Mouse (Mus musculus) forebrain, embryonic 11.5 days (tissue): ENCODE data around the gene Myo16. TPM values are rescaled to one million over a fixed set of nuclear protein-coding genes. Genes with fewer than 3 reads are reported as not detected.

Experiments
- ATAC-seq: fragments of 200-750 bp; cut with Nextera tagmentation; replicated peaks from 2 replicates; pipeline ENCODE4 v1.8.0; 2017; ENCODE audit warnings: moderate TSS enrichment; ENCODE audit not compliant: low FRiP score
- DNase-seq: peaks from one replicate; pipeline ENCODE4 v3.0.0-alpha.2; 2017; ENCODE audit warnings: low spot score
- H3K27ac ChIP-seq: fragments of 300-500 bp; sonication (generic); 2 replicates; pipeline ENCODE4 v1.5.1; 2014; ENCODE audit warnings: low read depth, low read length
- H3K27me3 ChIP-seq: fragments of 300-500 bp; sonication (generic); 2 replicates; pipeline ENCODE4 v1.6.1; 2014; ENCODE audit warnings: mild to moderate bottlenecking, low read length, mixed read lengths; ENCODE audit not compliant: control insufficient read depth, insufficient read depth
- H3K36me3 ChIP-seq: fragments of 300-500 bp; sonication (generic); 2 replicates; pipeline ENCODE4 v1.6.1; 2014; ENCODE audit warnings: mild to moderate bottlenecking, low read length, moderate library complexity, mixed read lengths; ENCODE audit not compliant: control insufficient read depth, insufficient read depth
- H3K4me1 ChIP-seq: fragments of 300-500 bp; sonication (generic); replicated peaks from 2 replicates; pipeline ENCODE4 v1.6.1; 2014; ENCODE audit warnings: low read length, mixed read lengths; ENCODE audit not compliant: control insufficient read depth, insufficient read depth
- H3K4me2 ChIP-seq: fragments of 300-500 bp; sonication (generic); 2 replicates; pipeline ENCODE4 v1.6.1; 2014; ENCODE audit warnings: low read depth, mild to moderate bottlenecking, low read length, moderate library complexity, mixed read lengths; ENCODE audit not compliant: severe bottlenecking
- H3K4me3 ChIP-seq: fragments of 300-500 bp; sonication (generic); 2 replicates; pipeline ENCODE4 v1.5.1; 2014; ENCODE audit warnings: low read depth, low read length
- H3K9ac ChIP-seq: fragments of 300-500 bp; sonication (generic); 2 replicates; pipeline ENCODE4 v1.6.1; 2014; ENCODE audit warnings: low read length
- H3K9me3 ChIP-seq: fragments of 300-500 bp; sonication (generic); 2 replicates; pipeline ENCODE4 v1.6.1; 2016; ENCODE audit warnings: low read length, mixed read lengths; ENCODE audit not compliant: control insufficient read depth
- WGBS: fragments of 180-500 bp; shearing (Covaris S2); extraction: QIAGEN DNeasy Blood & Tissue Kit; methylation state at CpG from one replicate; pipeline ENCODE4 v1.1.7; 2014; 5-methylcytosine and 5-hydroxymethylcytosine counted together
- polyA plus RNA-seq: library from polyadenylated mRNA; unstranded; fragments of >200 nt; fragmentation: Nextera tagmentation; extraction: Ambion mirVana; gene quantifications from 2 replicates; pipeline ENCODE4 v1.2.1, GENCODE M21; 2014

Myo16 gene
- polyA plus RNA-seq, 1 experiment from 2014 or later = 1.6 TPM

DNA sequence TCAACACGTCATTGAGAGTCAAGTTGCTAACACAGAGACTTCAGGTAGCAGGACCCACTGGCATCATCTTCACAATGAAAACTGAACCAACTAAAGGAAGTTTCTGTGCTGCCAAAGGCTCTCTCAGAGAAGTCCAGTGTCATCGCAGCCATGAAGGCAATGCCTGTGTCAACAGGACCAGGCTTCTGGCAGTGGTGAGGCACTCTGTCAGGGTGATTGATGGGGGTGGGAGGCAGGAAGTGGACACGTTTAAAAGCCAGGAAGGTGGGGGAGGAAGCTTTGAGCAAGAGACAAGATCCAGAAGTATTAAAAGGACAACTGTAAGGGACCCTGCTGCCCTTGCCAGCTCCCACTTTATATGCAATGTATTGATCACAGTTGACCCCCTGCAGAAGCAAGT is 314.8 kb downstream of the Myo16 start:
- H3K9me3 ChIP-seq = no peaks in the 10 kb centered on the region
- WGBS = 80% methylated on average over 3 of the region's 3 CpGs
- no peak overlapping the region for H3K4me3 ChIP-seq
- no peaks in the 10 kb centered on the region for H3K27me3 ChIP-seq
- no peaks in the 10 kb centered on the region for H3K4me1 ChIP-seq
- DNase-seq = no peak
- H3K4me2 ChIP-seq = no peak overlapping the region
- no peak overlapping the region for H3K27ac ChIP-seq
- no peak for ATAC-seq
- H3K36me3 ChIP-seq = no peaks in the 10 kb centered on the region
- no peak overlapping the region for H3K9ac ChIP-seq

GRCm38 (mm10) chr8:10469658-10470057 is 315.9 kb downstream of the Myo16 start:
- WGBS = 53% methylated on average over 2 of the region's 2 CpGs
- no peaks in the 10 kb centered on the region for H3K27me3 ChIP-seq
- H3K27ac ChIP-seq = no peak overlapping the region
- H3K4me3 ChIP-seq = no peak overlapping the region
- no peaks in the 10 kb centered on the region for H3K9me3 ChIP-seq
- no peaks in the 10 kb centered on the region for H3K4me1 ChIP-seq
- DNase-seq (no peak), ATAC-seq (no peak)
- H3K9ac ChIP-seq = no peak overlapping the region
- no peaks in the 10 kb centered on the region for H3K36me3 ChIP-seq
- H3K4me2 ChIP-seq = no peak overlapping the region

DNA sequence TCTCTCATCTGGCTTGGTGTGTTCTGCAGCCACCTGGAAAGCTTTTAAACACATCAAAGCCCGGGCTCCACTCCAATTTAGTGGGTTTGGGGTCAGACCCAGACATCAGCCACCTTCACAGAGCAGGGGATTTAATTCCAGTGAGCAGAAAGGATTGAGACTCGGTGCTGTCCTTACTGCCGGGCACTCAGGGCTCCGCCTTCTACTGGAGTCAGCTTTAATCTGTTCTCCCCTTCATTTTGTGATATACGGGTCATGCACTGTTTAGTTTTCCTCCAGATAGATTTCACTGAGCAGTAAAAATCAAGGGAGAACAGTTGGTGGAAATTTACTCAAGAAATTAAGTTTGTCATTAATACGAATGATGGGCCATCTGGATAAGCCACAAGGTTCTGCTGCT is 316.6 kb downstream of the Myo16 start:
- H3K27me3 ChIP-seq = no peaks in the 10 kb centered on the region
- H3K27ac ChIP-seq = no peak overlapping the region
- H3K4me3 ChIP-seq = no peak overlapping the region
- H3K4me1 ChIP-seq = no peaks in the 10 kb centered on the region
- DNase-seq = no peak
- no peaks in the 10 kb centered on the region for H3K9me3 ChIP-seq
- ATAC-seq = no peak
- H3K4me2 ChIP-seq = no peak overlapping the region
- no peak overlapping the region for H3K9ac ChIP-seq
- 66% methylated on average over 6 of the region's 6 CpGs for WGBS
- H3K36me3 ChIP-seq = no peaks in the 10 kb centered on the region

- no peak overlapping the region for H3K4me2 ChIP-seq
- no peak overlapping the region for H3K27ac ChIP-seq
- ATAC-seq (no peak), DNase-seq (no peak)
- no peaks in the 10 kb centered on the region for H3K9me3 ChIP-seq
- no peak overlapping the region for H3K4me3 ChIP-seq
- H3K4me1 ChIP-seq = no peaks in the 10 kb centered on the region
- H3K36me3 ChIP-seq = no peaks in the 10 kb centered on the region
- WGBS = 82% methylated on average over 3 of the region's 3 CpGs
- H3K9ac ChIP-seq = no peak overlapping the region
- H3K27me3 ChIP-seq = no peaks in the 10 kb centered on the region
Measured at GRCm38 (mm10) chr8:10472371-10472770, 318.7 kb downstream of the Myo16 start.

DNA sequence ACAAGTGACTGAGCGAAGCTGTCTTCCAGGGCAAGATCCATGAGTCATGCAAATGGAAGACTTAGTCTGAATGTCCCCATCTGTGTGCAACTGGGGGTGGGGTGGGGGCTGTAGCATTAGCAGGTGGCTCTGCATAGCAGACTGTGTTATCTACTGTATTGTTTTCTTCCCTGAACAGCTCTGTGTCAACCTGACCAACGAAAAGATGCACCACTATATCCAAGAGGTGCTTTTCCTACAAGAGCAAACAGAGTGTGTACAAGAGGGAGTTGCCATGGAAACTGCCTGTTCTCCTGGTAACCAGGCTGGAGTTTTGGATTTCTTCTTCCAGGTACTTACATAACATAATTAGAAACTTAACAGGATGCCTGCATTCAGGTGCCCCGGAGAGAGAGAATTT is 320.7 kb downstream of the Myo16 start:
- Histone ChIP-seq H3K9ac (no peak overlapping the region), H3K9me3 (no peaks in the 10 kb centered on the region), H3K4me2 (no peak overlapping the region), H3K4me3 (no peak overlapping the region), H3K27ac (no peak overlapping the region), H3K4me1 (no peaks in the 10 kb centered on the region), H3K36me3 (no peaks in the 10 kb centered on the region), H3K27me3 (no peaks in the 10 kb centered on the region)
- no peak for DNase-seq
- ATAC-seq = no peak
- 69% methylated on average over 3 of the region's 3 CpGs for WGBS

DNA sequence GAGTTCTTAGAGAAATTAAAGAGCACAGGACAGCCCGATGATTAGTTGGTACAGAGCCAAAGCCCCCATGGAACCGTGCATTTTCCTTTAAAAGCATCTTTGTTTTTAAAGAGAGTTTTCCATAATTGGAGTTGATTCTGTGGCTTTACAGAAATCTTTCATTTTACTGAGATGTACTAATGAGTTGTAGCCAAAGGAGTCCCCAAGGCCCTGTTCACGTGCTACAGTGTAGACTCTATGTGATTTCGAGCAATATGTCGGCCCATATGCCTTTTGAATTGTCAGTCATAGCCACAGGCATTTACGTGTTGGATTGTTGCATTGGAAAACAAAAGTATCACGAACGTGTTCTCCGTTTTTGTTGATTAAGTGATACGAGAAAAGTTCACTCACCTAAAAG is 325.3 kb downstream of the Myo16 start:
- Histone ChIP-seq H3K9ac (no peak overlapping the region), H3K4me2 (no peak overlapping the region), H3K27me3 (no peaks in the 10 kb centered on the region), H3K4me1 (no peaks in the 10 kb centered on the region), H3K9me3 (no peaks in the 10 kb centered on the region), H3K4me3 (no peak overlapping the region), H3K27ac (no peak overlapping the region), H3K36me3 (no peaks in the 10 kb centered on the region)
- 88% methylated on average over 10 of the region's 10 CpGs for WGBS
- ATAC-seq (no peak), DNase-seq (no peak)

DNA sequence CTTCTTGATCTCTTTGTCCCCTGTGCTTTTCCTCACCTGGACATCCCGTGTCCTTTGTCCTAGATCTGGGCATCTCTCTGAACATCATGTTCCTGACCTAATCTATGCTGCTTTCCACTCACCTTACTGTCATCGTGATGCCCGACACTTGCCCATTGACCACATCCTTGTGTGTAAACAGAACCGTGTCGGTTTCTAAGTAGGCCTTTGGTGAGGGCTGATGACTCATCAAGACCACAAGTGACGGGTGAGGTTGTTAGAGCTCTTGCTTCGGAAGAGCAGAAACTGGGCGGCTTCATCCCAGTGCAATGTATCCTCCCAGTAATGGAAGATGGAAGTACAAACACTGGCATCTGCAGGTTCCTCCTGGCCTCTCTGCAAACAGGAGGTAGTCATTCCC is 327.1 kb downstream of the Myo16 start:
- no peak overlapping the region for H3K9ac ChIP-seq
- ATAC-seq = no peak
- DNase-seq = no peak
- no peak overlapping the region for H3K4me3 ChIP-seq
- no peaks in the 10 kb centered on the region for H3K27me3 ChIP-seq
- H3K4me1 ChIP-seq = no peaks in the 10 kb centered on the region
- WGBS = 94% methylated on average over 8 of the region's 8 CpGs
- H3K27ac ChIP-seq = no peak overlapping the region
- no peaks in the 10 kb centered on the region for H3K36me3 ChIP-seq
- H3K9me3 ChIP-seq = no peaks in the 10 kb centered on the region
- no peak overlapping the region for H3K4me2 ChIP-seq

- H3K9ac ChIP-seq = no peak overlapping the region
- no peaks in the 10 kb centered on the region for H3K9me3 ChIP-seq
- H3K4me3 ChIP-seq = no peak overlapping the region
- 82% methylated on average over 5 of the region's 5 CpGs for WGBS
- ATAC-seq (no peak), DNase-seq (no peak)
- H3K27me3 ChIP-seq = no peaks in the 10 kb centered on the region
- H3K4me1 ChIP-seq = no peaks in the 10 kb centered on the region
- H3K4me2 ChIP-seq = no peak overlapping the region
- H3K36me3 ChIP-seq = no peaks in the 10 kb centered on the region
- no peak overlapping the region for H3K27ac ChIP-seq
Measured at GRCm38 (mm10) chr8:10482064-10482463, 328.4 kb downstream of the Myo16 start.

- no peaks in the 10 kb centered on the region for H3K36me3 ChIP-seq
- no peaks in the 10 kb centered on the region for H3K27me3 ChIP-seq
- H3K27ac ChIP-seq = no peak overlapping the region
- 82% methylated on average over 1 of the region's 1 CpGs for WGBS
- no peak overlapping the region for H3K4me3 ChIP-seq
- H3K9me3 ChIP-seq = no peaks in the 10 kb centered on the region
- no peak for ATAC-seq
- no peak overlapping the region for H3K9ac ChIP-seq
- no peak overlapping the region for H3K4me2 ChIP-seq
- DNase-seq = no peak
- H3K4me1 ChIP-seq = no peaks in the 10 kb centered on the region
Measured at GRCm38 (mm10) chr8:10482880-10483279, 329.2 kb downstream of the Myo16 start.
